ENCODE assay signal across 8 mouse cellular contexts in the genomic region with DNA sequence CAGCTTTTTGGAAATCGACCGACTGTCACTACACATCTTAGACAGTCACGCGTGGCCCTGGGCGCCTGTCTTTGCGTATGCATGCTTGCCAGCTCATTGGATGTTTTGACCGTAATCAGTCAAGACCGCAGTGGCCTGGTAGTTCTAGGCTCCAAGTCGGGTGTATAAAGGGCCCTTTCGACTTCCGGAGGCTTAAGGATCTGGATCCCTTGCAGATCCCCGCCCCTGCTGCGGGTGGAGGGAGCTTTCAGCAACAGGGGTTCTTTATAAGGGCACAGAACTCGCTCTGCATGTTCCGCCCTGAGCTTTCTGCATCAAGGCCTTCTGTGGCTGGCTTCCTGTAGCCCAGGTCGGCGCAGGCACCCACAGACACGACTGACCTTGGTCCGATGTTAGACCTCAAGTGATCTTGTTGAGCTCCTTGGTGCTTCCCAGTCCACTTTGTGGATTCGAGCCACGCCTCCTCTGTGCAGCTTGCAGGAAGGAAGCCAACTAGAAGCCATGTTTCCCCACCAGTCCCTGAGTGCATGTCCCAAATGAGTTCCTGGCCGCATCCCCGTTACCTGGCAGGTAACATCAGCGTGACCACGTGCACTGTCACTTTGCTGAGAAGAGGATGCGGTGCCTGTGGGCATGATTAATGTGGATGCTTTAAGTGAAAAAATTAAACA. TPM values are rescaled to one million over a fixed set of nuclear protein-coding genes. Genes with fewer than 3 reads are reported as not detected.
DNase-seq lines count a peak whose midpoint lies in the region; ATAC-seq lines count a peak whose summit lies in the region.

A gene (minus strand): TSS at position 443 of the 671 bp plus-strand sequence.

- peak; percentile 86 for DNase-seq in 3T3-L1 (ENCODE audit: low read depth, low spot score)
- DNase-seq in adrenal gland, postnatal 36 days, result peak; percentile 72 to 79
- peak; percentile 98 for DNase-seq in heart, adult 11 months
- DNase-seq in kidney, adult 18-20 months, result peak; percentile 82
- DNase-seq in limb, embryonic 11.5 days (ENCODE audit: low spot score), result peak; percentile 74
- DNase-seq in spleen, adult 12 weeks (ENCODE audit: low spot score), result peak; percentile 50

- H3K9me3 ChIP-seq in embryonic facial prominence, embryonic 12.5 days, result no peaks in the 10 kb centered on the region
- H3K9me3 ChIP-seq in limb, embryonic 11.5 days (ENCODE audit: control insufficient read depth, low read length), result no peaks in the 10 kb centered on the region
- H3K9me3 ChIP-seq in midbrain, embryonic 13.5 days, result no peaks in the 10 kb centered on the region

- H3K27me3 ChIP-seq in embryonic facial prominence, embryonic 12.5 days, result no peaks in the 10 kb centered on the region
- no peaks in the 10 kb centered on the region for H3K27me3 ChIP-seq in limb, embryonic 11.5 days (ENCODE audit: control insufficient read depth, insufficient read depth, low read length)
- no peaks in the 10 kb centered on the region for H3K27me3 ChIP-seq in midbrain, embryonic 13.5 days

- H3K36me3 ChIP-seq in embryonic facial prominence, embryonic 12.5 days, result no peaks in the 10 kb centered on the region
- no peaks in the 10 kb centered on the region for H3K36me3 ChIP-seq in limb, embryonic 11.5 days (ENCODE audit: control insufficient read depth, insufficient read depth, low read length)
- no peaks in the 10 kb centered on the region for H3K36me3 ChIP-seq in midbrain, embryonic 13.5 days

- no peak for ATAC-seq in embryonic facial prominence, embryonic 12.5 days (ENCODE audit: insufficient number of reproducible peaks, insufficient read depth, low FRiP score, low TSS enrichment)
- ATAC-seq in limb, embryonic 11.5 days (ENCODE audit: insufficient number of reproducible peaks, low FRiP score, low TSS enrichment, low read depth), result peak; percentile 14; the same call in 1 of the 2 replicates
- ATAC-seq in midbrain, embryonic 13.5 days, result peak; percentile 5

- 4% methylated on average over 26 of the region's 26 CpGs for WGBS in embryonic facial prominence, embryonic 12.5 days
- WGBS in limb, embryonic 11.5 days, result 5% methylated on average over 26 of the region's 26 CpGs
- 4% methylated on average over 26 of the region's 26 CpGs for WGBS in midbrain, embryonic 13.5 days

- H3K27ac ChIP-seq in embryonic facial prominence, embryonic 12.5 days, result peak within 1 kb of the TSS; percentile 90
- peak within 1 kb of the TSS; percentile 75 for H3K27ac ChIP-seq in limb, embryonic 11.5 days (replicated peaks; ENCODE audit: low read depth, low read length)
- H3K27ac ChIP-seq in midbrain, embryonic 13.5 days, result peak within 1 kb of the TSS; percentile 94

- peak within 1 kb of the TSS; percentile 84 for H3K9ac ChIP-seq in embryonic facial prominence, embryonic 12.5 days
- H3K9ac ChIP-seq in limb, embryonic 11.5 days (ENCODE audit: low read length), result peak within 1 kb of the TSS; percentile 81
- H3K9ac ChIP-seq in midbrain, embryonic 13.5 days (replicated peaks), result peak within 1 kb of the TSS; percentile 93

- H3K4me1 ChIP-seq in embryonic facial prominence, embryonic 12.5 days, result peaks cover 19% of the 10 kb centered on the region; the same call in 1 of the 2 replicates
- H3K4me1 ChIP-seq in limb, embryonic 11.5 days (ENCODE audit: control insufficient read depth, insufficient read depth, low read length), result peaks cover 14% of the 10 kb centered on the region
- peaks cover 35% of the 10 kb centered on the region for H3K4me1 ChIP-seq in midbrain, embryonic 13.5 days (replicated peaks)

- peak within 1 kb of the TSS; percentile 77 for H3K4me2 ChIP-seq in embryonic facial prominence, embryonic 12.5 days (replicated peaks)
- peak within 1 kb of the TSS; percentile 77 for H3K4me2 ChIP-seq in limb, embryonic 11.5 days (ENCODE audit: low read depth, severe bottlenecking)
- H3K4me2 ChIP-seq in midbrain, embryonic 13.5 days (replicated peaks), result peak within 1 kb of the TSS; percentile 83

- peak within 1 kb of the TSS; percentile 93 for H3K4me3 ChIP-seq in embryonic facial prominence, embryonic 12.5 days
- H3K4me3 ChIP-seq in limb, embryonic 11.5 days (ENCODE audit: low read depth, low read length), result peak within 1 kb of the TSS; percentile 88
- H3K4me3 ChIP-seq in midbrain, embryonic 13.5 days (replicated peaks), result peak within 1 kb of the TSS; percentile 94

RNA-seq across cellular contexts. Expression of the gene that starts here (rescaled TPM):
- 10 to 100 TPM; 19.0 to 28.3 TPM for total RNA-seq in adrenal gland, postnatal 36 days (2021)
- polyA plus RNA-seq in embryonic facial prominence, embryonic 12.5 days (2016; fragmentation: Nextera tagmentation; extraction: Ambion mirVana), result 255 and 278 TPM in 2 replicates
- polyA plus RNA-seq in limb, embryonic 11.5 days (2014; fragmentation: Nextera tagmentation; extraction: Ambion mirVana), result 312 and 328 TPM in 2 replicates
- polyA plus RNA-seq in midbrain, embryonic 13.5 days (2015; fragmentation: Nextera tagmentation; extraction: Ambion mirVana), result 388 and 407 TPM in 2 replicates
